Mouse (Mus musculus): Measurements from ENCODE around the gene Ppp4c. TPM values are rescaled to one million over a fixed set of nuclear protein-coding genes. Genes with fewer than 3 reads are reported as not detected.

The Ppp4c gene
- polyA plus RNA-seq, 1 experiment from 2014 or later, result 214 TPM

DNA sequence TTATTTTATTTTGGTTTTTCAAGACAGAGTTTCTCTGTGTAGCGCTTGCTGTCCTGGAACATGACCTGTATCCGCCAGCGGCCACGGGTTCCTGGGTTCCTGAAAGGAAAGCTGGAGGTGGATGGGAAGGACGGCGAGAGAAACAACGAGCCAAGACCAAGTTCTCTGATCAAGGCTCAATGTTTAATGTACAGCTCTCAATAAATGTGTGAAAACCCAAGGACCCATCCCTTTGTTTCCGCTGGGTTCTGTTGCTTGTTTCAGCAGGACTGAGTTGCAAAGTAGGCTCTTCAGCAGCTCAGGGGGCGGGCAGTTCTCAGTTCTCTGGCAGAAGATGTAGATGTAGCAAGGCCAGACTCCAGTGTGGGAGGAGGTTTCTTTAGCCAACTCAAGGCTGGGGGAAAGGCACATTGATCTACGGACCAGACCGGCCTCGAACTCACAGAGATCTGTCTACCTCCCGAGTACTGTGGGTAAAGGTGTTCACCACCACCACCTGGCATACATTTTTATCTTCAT lies 50.3 kb downstream of the Ppp4c start:
- no peak overlapping the region for H3K4me2 ChIP-seq (ENCODE audit: low read depth, low read length)
- H3K4me3 ChIP-seq (ENCODE audit: low read depth, low read length), result no peak overlapping the region
- no peaks in the 10 kb centered on the region for H3K4me1 ChIP-seq (ENCODE audit: control insufficient read depth, insufficient read depth, low read length)
- no peak overlapping the region for H3K27ac ChIP-seq (replicated peaks; ENCODE audit: low read depth, low read length)
- no peaks in the 10 kb centered on the region for H3K9me3 ChIP-seq (ENCODE audit: control insufficient read depth, low read length)
- WGBS, result 89% methylated on average over 13 of the region's 13 CpGs
- ATAC-seq (ENCODE audit: low read depth) (no peak), DNase-seq (ENCODE audit: low spot score) (no peak)
- no peaks in the 10 kb centered on the region for H3K27me3 ChIP-seq (replicated peaks; ENCODE audit: control insufficient read depth, insufficient read depth, low read length)
- H3K36me3 ChIP-seq (ENCODE audit: control insufficient read depth, insufficient read depth, low read length), result no peaks in the 10 kb centered on the region
- H3K9ac ChIP-seq (ENCODE audit: low read depth, low read length), result no peak overlapping the region

DNA sequence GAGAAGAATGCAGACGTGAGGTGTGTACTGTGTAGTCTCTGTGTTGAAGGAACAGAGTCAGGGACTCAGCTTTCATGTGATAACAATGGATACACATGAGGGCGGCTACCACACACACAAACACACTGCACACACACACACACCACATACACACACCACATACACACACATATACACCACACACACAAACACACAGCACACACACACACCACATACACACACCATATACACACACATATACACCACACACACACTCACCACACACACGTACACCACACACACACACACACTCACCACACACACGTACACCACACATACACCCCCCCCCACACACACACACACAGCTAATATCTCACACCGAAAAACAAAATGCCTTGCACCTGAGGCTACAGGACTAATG lies 50.8 kb downstream of the Ppp4c start:
- no peak overlapping the region for H3K4me3 ChIP-seq (ENCODE audit: low read depth, low read length)
- DNase-seq (ENCODE audit: low spot score) (no peak), ATAC-seq (ENCODE audit: low read depth) (0 out of 2 replicates have a peak, but pooled peaks have one; percentile 33)
- H3K4me1 ChIP-seq (ENCODE audit: control insufficient read depth, insufficient read depth, low read length), result no peaks in the 10 kb centered on the region
- no peak overlapping the region for H3K27ac ChIP-seq (replicated peaks; ENCODE audit: low read depth, low read length)
- 85% methylated on average over 5 of the region's 5 CpGs for WGBS
- H3K27me3 ChIP-seq (replicated peaks; ENCODE audit: control insufficient read depth, insufficient read depth, low read length), result no peaks in the 10 kb centered on the region
- H3K9ac ChIP-seq (ENCODE audit: low read depth, low read length), result no peak overlapping the region
- no peak overlapping the region for H3K4me2 ChIP-seq (ENCODE audit: low read depth, low read length)
- H3K9me3 ChIP-seq (ENCODE audit: control insufficient read depth, low read length), result no peaks in the 10 kb centered on the region
- H3K36me3 ChIP-seq (ENCODE audit: control insufficient read depth, insufficient read depth, low read length), result no peaks in the 10 kb centered on the region

GRCm38 (mm10) chr7:126740977-126741376 lies 51.3 kb downstream of the Ppp4c start:
- H3K27me3 ChIP-seq (replicated peaks; ENCODE audit: control insufficient read depth, insufficient read depth, low read length), result no peaks in the 10 kb centered on the region
- H3K36me3 ChIP-seq (ENCODE audit: control insufficient read depth, insufficient read depth, low read length), result no peaks in the 10 kb centered on the region
- no peak overlapping the region for H3K4me3 ChIP-seq (ENCODE audit: low read depth, low read length)
- H3K9ac ChIP-seq (ENCODE audit: low read depth, low read length), result no peak overlapping the region
- H3K27ac ChIP-seq (replicated peaks; ENCODE audit: low read depth, low read length), result no peak overlapping the region
- H3K4me1 ChIP-seq (ENCODE audit: control insufficient read depth, insufficient read depth, low read length), result no peaks in the 10 kb centered on the region
- 73% methylated on average over 5 of the region's 5 CpGs for WGBS
- DNase-seq (ENCODE audit: low spot score) (no peak), ATAC-seq (ENCODE audit: low read depth) (no peak)
- H3K4me2 ChIP-seq (ENCODE audit: low read depth, low read length), result no peak overlapping the region
- H3K9me3 ChIP-seq (ENCODE audit: control insufficient read depth, low read length), result no peaks in the 10 kb centered on the region

DNA sequence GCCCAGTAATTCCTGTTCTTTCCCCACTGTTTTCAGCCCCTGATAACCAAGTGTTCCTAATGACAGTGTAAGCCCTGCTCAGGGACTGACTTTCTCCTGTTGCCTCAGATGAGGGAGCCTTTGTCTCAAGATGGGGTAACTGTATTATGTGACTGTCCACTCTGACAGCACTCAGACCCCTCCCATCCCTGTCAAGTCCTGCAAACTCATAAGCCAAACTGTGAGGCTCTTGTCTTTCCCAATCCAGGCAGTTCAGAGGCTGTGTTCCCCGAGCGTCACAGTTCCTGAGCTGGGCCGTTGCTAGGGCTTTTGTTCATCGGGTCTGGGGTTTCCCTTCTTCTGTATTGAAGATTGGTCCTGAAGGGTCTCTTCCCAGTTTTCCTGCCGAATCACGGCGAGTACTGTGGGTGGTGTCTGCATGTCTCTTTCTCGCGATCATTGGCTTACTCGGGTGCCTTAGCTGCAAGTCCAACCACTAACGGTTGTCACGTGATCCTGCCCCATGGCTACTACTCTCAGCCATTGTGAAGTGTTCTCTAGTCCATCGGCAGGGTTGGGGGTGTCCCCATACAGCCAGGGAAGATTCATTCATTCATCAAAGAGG lies 52.1 kb downstream of the Ppp4c start:
- DNase-seq (ENCODE audit: low spot score) (no peak), ATAC-seq (ENCODE audit: low read depth) (no peak)
- Histone ChIP-seq H3K9me3 (ENCODE audit: control insufficient read depth, low read length) (no peaks in the 10 kb centered on the region), H3K4me3 (ENCODE audit: low read depth, low read length) (no peak overlapping the region), H3K4me1 (ENCODE audit: control insufficient read depth, insufficient read depth, low read length) (no peaks in the 10 kb centered on the region), H3K36me3 (ENCODE audit: control insufficient read depth, insufficient read depth, low read length) (no peaks in the 10 kb centered on the region), H3K9ac (ENCODE audit: low read depth, low read length) (no peak overlapping the region), H3K4me2 (ENCODE audit: low read depth, low read length) (no peak overlapping the region), H3K27me3 (replicated peaks; ENCODE audit: control insufficient read depth, insufficient read depth, low read length) (no peaks in the 10 kb centered on the region), H3K27ac (replicated peaks; ENCODE audit: low read depth, low read length) (no peak overlapping the region)
- 76% methylated on average over 13 of the region's 13 CpGs for WGBS

- no peak for ATAC-seq (ENCODE audit: low read depth)
- no peak overlapping the region for H3K4me3 ChIP-seq (ENCODE audit: low read depth, low read length)
- 85% methylated on average over 17 of the region's 17 CpGs for WGBS
These were observed 52.7 kb downstream of the Ppp4c start for GRCm38 (mm10) chr7:126739551-126739950.

DNA sequence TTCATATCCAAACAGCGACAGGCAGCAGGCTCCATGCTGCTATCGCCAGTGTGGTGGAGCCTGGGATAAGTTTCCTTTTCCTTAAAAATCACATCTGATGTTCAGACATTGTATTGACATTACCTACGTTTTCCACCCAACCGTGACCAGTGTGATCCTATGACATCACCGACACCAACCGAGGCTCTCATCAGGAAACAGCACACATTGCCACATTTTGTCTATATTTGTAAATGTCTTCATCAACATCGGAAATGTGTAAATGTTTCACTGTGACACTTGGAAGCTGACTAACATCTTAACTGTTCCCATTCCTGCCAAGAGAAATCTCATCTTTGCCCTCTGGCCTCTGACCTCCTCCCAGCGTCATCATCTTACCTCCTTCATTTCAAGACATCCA lies 56.2 kb downstream of the Ppp4c start:
- Histone ChIP-seq H3K9ac (ENCODE audit: low read depth, low read length) (no peak overlapping the region), H3K9me3 (ENCODE audit: control insufficient read depth, low read length) (no peaks in the 10 kb centered on the region), H3K27ac (replicated peaks; ENCODE audit: low read depth, low read length) (no peak overlapping the region), H3K4me3 (ENCODE audit: low read depth, low read length) (no peak overlapping the region), H3K27me3 (replicated peaks; ENCODE audit: control insufficient read depth, insufficient read depth, low read length) (no peaks in the 10 kb centered on the region), H3K36me3 (ENCODE audit: control insufficient read depth, insufficient read depth, low read length) (no peaks in the 10 kb centered on the region), H3K4me1 (ENCODE audit: control insufficient read depth, insufficient read depth, low read length) (no peaks in the 10 kb centered on the region), H3K4me2 (ENCODE audit: low read depth, low read length) (no peak overlapping the region)
- no peak for ATAC-seq (ENCODE audit: low read depth)
- DNase-seq (ENCODE audit: low spot score), result no peak
- WGBS, result 68% methylated on average over 8 of the region's 8 CpGs

More at GRCm38 (mm10) chr7:126739551-126739950, 52.7 kb downstream of the Ppp4c start:
- Histone ChIP-seq H3K9ac (ENCODE audit: low read depth, low read length) (no peak overlapping the region), H3K4me2 (ENCODE audit: low read depth, low read length) (no peak overlapping the region), H3K36me3 (ENCODE audit: control insufficient read depth, insufficient read depth, low read length) (no peaks in the 10 kb centered on the region), H3K27me3 (replicated peaks; ENCODE audit: control insufficient read depth, insufficient read depth, low read length) (no peaks in the 10 kb centered on the region), H3K27ac (replicated peaks; ENCODE audit: low read depth, low read length) (no peak overlapping the region), H3K9me3 (ENCODE audit: control insufficient read depth, low read length) (no peaks in the 10 kb centered on the region), H3K4me1 (ENCODE audit: control insufficient read depth, insufficient read depth, low read length) (no peaks in the 10 kb centered on the region)
- DNase-seq (ENCODE audit: low spot score), result no peak

Other genes with a start within 250 kb of the Ppp4c start
- gene Eif3c, start 226.1 kb downstream of the Ppp4c start, polyA plus RNA-seq (2014; fragmentation: Nextera tagmentation; extraction: Ambion mirVana), result 158 and 167 TPM in 2 replicates
- 0.97 and 1.8 TPM in 2 replicates for gene Apobr, start 207.6 kb downstream of the Ppp4c start, polyA plus RNA-seq (2014; fragmentation: Nextera tagmentation; extraction: Ambion mirVana)
- gene Cln3, start 206.7 kb downstream of the Ppp4c start, polyA plus RNA-seq (2014; fragmentation: Nextera tagmentation; extraction: Ambion mirVana), result 27.8 and 31.8 TPM in 2 replicates
- not detected in 2 replicates for gene Il27, start 197.6 kb downstream of the Ppp4c start, polyA plus RNA-seq (2014; fragmentation: Nextera tagmentation; extraction: Ambion mirVana)
- 29.3 and 39.9 TPM in 2 replicates for gene Nupr1, start 161.6 kb downstream of the Ppp4c start, polyA plus RNA-seq (2014; fragmentation: Nextera tagmentation; extraction: Ambion mirVana)
- gene Sgf29, start 143.2 kb downstream of the Ppp4c start, polyA plus RNA-seq (2014; fragmentation: Nextera tagmentation; extraction: Ambion mirVana), result 40.8 and 45.4 TPM in 2 replicates
- gene Sult1a1, start 116.1 kb downstream of the Ppp4c start, polyA plus RNA-seq (2014; fragmentation: Nextera tagmentation; extraction: Ambion mirVana), result 13.5 and 17.9 TPM in 2 replicates
- 108 and 130 TPM in 2 replicates for gene Bola2, start 97.1 kb downstream of the Ppp4c start, polyA plus RNA-seq (2014; fragmentation: Nextera tagmentation; extraction: Ambion mirVana)
- 5.3 and 6.4 TPM in 2 replicates for gene Slx1b, start 96.7 kb downstream of the Ppp4c start, polyA plus RNA-seq (2014; fragmentation: Nextera tagmentation; extraction: Ambion mirVana)
- gene Coro1a, start 84.7 kb downstream of the Ppp4c start, polyA plus RNA-seq (2014; fragmentation: Nextera tagmentation; extraction: Ambion mirVana), result 44.9 and 45.2 TPM in 2 replicates
- 61.9 and 62.3 TPM in 2 replicates for gene Mapk3, start 32.9 kb downstream of the Ppp4c start, polyA plus RNA-seq (2014; fragmentation: Nextera tagmentation; extraction: Ambion mirVana)
- 2.1 and 5.1 TPM in 2 replicates for gene Gdpd3, start 26.2 kb downstream of the Ppp4c start, polyA plus RNA-seq (2014; fragmentation: Nextera tagmentation; extraction: Ambion mirVana)
- gene Ypel3, start 15.5 kb downstream of the Ppp4c start, polyA plus RNA-seq (2014; fragmentation: Nextera tagmentation; extraction: Ambion mirVana), result 117 and 123 TPM in 2 replicates
- gene Tbx6, start 11.0 kb downstream of the Ppp4c start, polyA plus RNA-seq (2014; fragmentation: Nextera tagmentation; extraction: Ambion mirVana), result 0.24 and 0.35 TPM in 2 replicates
- gene Fam57b, start 5.2 kb upstream of the Ppp4c start, polyA plus RNA-seq (2014; fragmentation: Nextera tagmentation; extraction: Ambion mirVana), result 1.1 and 1.9 TPM in 2 replicates
- gene 4930451I11Rik, start 39.1 kb upstream of the Ppp4c start, polyA plus RNA-seq (2014; fragmentation: Nextera tagmentation; extraction: Ambion mirVana), result not detected in 2 replicates
- gene Doc2a, start 54.9 kb upstream of the Ppp4c start, polyA plus RNA-seq (2014; fragmentation: Nextera tagmentation; extraction: Ambion mirVana), result 1.7 and 2.0 TPM in 2 replicates
- 13.2 and 14.8 TPM in 2 replicates for gene Hirip3, start 69.5 kb upstream of the Ppp4c start, polyA plus RNA-seq (2014; fragmentation: Nextera tagmentation; extraction: Ambion mirVana)
- 75.0 and 86.1 TPM in 2 replicates for gene Ino80e, start 69.9 kb upstream of the Ppp4c start, polyA plus RNA-seq (2014; fragmentation: Nextera tagmentation; extraction: Ambion mirVana)
- 29.1 and 31.9 TPM in 2 replicates for gene Taok2, start 92.2 kb upstream of the Ppp4c start, polyA plus RNA-seq (2014; fragmentation: Nextera tagmentation; extraction: Ambion mirVana)
- 30.2 and 33.2 TPM in 2 replicates for gene Tmem219, start 130.4 kb upstream of the Ppp4c start, polyA plus RNA-seq (2014; fragmentation: Nextera tagmentation; extraction: Ambion mirVana)
- gene Kctd13, start 136.4 kb upstream of the Ppp4c start, polyA plus RNA-seq (2014; fragmentation: Nextera tagmentation; extraction: Ambion mirVana), result 13.7 and 16.8 TPM in 2 replicates
- gene Asphd1, start 157.1 kb upstream of the Ppp4c start, polyA plus RNA-seq (2014; fragmentation: Nextera tagmentation; extraction: Ambion mirVana), result 0.29 and 0.61 TPM in 2 replicates
- gene Sez6l2, start 158.1 kb upstream of the Ppp4c start, polyA plus RNA-seq (2014; fragmentation: Nextera tagmentation; extraction: Ambion mirVana), result 1.6 and 2.1 TPM in 2 replicates
- 88.0 and 98.2 TPM in 2 replicates for gene Cdipt, start 183.4 kb upstream of the Ppp4c start, polyA plus RNA-seq (2014; fragmentation: Nextera tagmentation; extraction: Ambion mirVana)
- gene Cdiptos, start 183.6 kb upstream of the Ppp4c start, polyA plus RNA-seq (2014; fragmentation: Nextera tagmentation; extraction: Ambion mirVana), result 1.3 and 1.8 TPM in 2 replicates
- gene Mvp, start 222.1 kb upstream of the Ppp4c start, polyA plus RNA-seq (2014; fragmentation: Nextera tagmentation; extraction: Ambion mirVana), result 9.5 and 9.9 TPM in 2 replicates
- gene Pagr1b, start 224.0 kb upstream of the Ppp4c start, polyA plus RNA-seq (2014; fragmentation: Nextera tagmentation; extraction: Ambion mirVana), result 0.39 TPM in 1 of 2 replicates, not detected in the other
- gene Pagr1a, start 224.9 kb upstream of the Ppp4c start, polyA plus RNA-seq (2014; fragmentation: Nextera tagmentation; extraction: Ambion mirVana), result 12.8 and 30.5 TPM in 2 replicates
- gene Gm42742, start 228.6 kb upstream of the Ppp4c start, polyA plus RNA-seq (2014; fragmentation: Nextera tagmentation; extraction: Ambion mirVana), result 53.5 and 66.6 TPM in 2 replicates
- 19.5 and 21.6 TPM in 2 replicates for gene Prrt2, start 228.7 kb upstream of the Ppp4c start, polyA plus RNA-seq (2014; fragmentation: Nextera tagmentation; extraction: Ambion mirVana)
- 57.3 TPM in 2 replicates for gene Maz, start 234.5 kb upstream of the Ppp4c start, polyA plus RNA-seq (2014; fragmentation: Nextera tagmentation; extraction: Ambion mirVana)
- 74.9 and 96.4 TPM in 2 replicates for gene Kif22, start 250.0 kb upstream of the Ppp4c start, polyA plus RNA-seq (2014; fragmentation: Nextera tagmentation; extraction: Ambion mirVana)